8 mouse cellular contexts compared by ENCODE assay signal in genomic region chr10:95563851-95564845, GRCm38 (mm10). TPM values are rescaled to one million over a fixed set of nuclear protein-coding genes. Genes with fewer than 3 reads are reported as not detected.
DNase-seq lines count a peak whose midpoint lies in the region; ATAC-seq and TF ChIP-seq lines count a peak whose summit lies in the region.

Nudt4 (minus strand) TSS chr10:95564146.

- 2% methylated on average over 91 of the region's 97 CpGs for WGBS in heart, embryonic 12.5 days
- 2% methylated on average over 76 of the region's 97 CpGs for WGBS in kidney, postnatal 0 days
- 2% methylated on average over 65 of the region's 97 CpGs for WGBS in liver, embryonic 13.5 days (ENCODE audit: insufficient replicate concordance)
- WGBS in neural tube, embryonic 11.5 days = 2% methylated on average over 42 of the region's 97 CpGs
- WGBS in stomach, postnatal 0 days = 3% methylated on average over 52 of the region's 97 CpGs

- H3K9me3 ChIP-seq in erythroblast, embryonic 14.5 days (ENCODE audit: control insufficient read depth, low read length) = no peaks in the 10 kb centered on the region
- no peaks in the 10 kb centered on the region for H3K9me3 ChIP-seq in heart, embryonic 12.5 days (replicated peaks)
- no peaks in the 10 kb centered on the region for H3K9me3 ChIP-seq in kidney, postnatal 0 days (replicated peaks; ENCODE audit: low read length)
- H3K9me3 ChIP-seq in liver, embryonic 13.5 days (replicated peaks) = no peaks in the 10 kb centered on the region
- no peaks in the 10 kb centered on the region for H3K9me3 ChIP-seq in neural tube, embryonic 11.5 days (ENCODE audit: control insufficient read depth, low read length)
- H3K9me3 ChIP-seq in stomach, postnatal 0 days (ENCODE audit: control insufficient read depth, low read length) = no peaks in the 10 kb centered on the region

- peaks cover 72% of the 10 kb centered on the region for H3K4me1 ChIP-seq in erythroblast, embryonic 14.5 days (ENCODE audit: control insufficient read depth)
- peaks cover 37% of the 10 kb centered on the region for H3K4me1 ChIP-seq in heart, embryonic 12.5 days (replicated peaks)
- H3K4me1 ChIP-seq in kidney, postnatal 0 days (replicated peaks; ENCODE audit: insufficient read depth, low read length) = 0 out of 2 replicates have a peak, but pooled peaks cover 4% of the 10 kb centered on the region
- peaks cover 74% of the 10 kb centered on the region for H3K4me1 ChIP-seq in liver, embryonic 13.5 days (replicated peaks)
- H3K4me1 ChIP-seq in neural tube, embryonic 11.5 days (ENCODE audit: control insufficient read depth, insufficient read depth, low read length) = peaks cover 12% of the 10 kb centered on the region; the same call in 1 of the 2 replicates
- H3K4me1 ChIP-seq in stomach, postnatal 0 days (replicated peaks; ENCODE audit: control insufficient read depth, insufficient read depth) = 0 out of 2 replicates have a peak, but pooled peaks cover 4% of the 10 kb centered on the region

- H3K9ac ChIP-seq in heart, embryonic 12.5 days = peak within 1 kb of the TSS; percentile 97
- H3K9ac ChIP-seq in kidney, postnatal 0 days (ENCODE audit: low read depth, low read length) = peak within 1 kb of the TSS; percentile 97
- peak within 1 kb of the TSS; percentile 100 for H3K9ac ChIP-seq in liver, embryonic 13.5 days
- H3K9ac ChIP-seq in neural tube, embryonic 11.5 days (ENCODE audit: low read length) = peak within 1 kb of the TSS; percentile 97
- H3K9ac ChIP-seq in stomach, postnatal 0 days (ENCODE audit: low read length) = peak within 1 kb of the TSS; percentile 89

- H3K4me2 ChIP-seq in heart, embryonic 12.5 days = peak within 1 kb of the TSS; percentile 88
- H3K4me2 ChIP-seq in kidney, postnatal 0 days (ENCODE audit: low read length) = peak within 1 kb of the TSS; percentile 66
- H3K4me2 ChIP-seq in liver, embryonic 13.5 days = peak within 1 kb of the TSS; percentile 77
- peak within 1 kb of the TSS; percentile 79 for H3K4me2 ChIP-seq in neural tube, embryonic 11.5 days (ENCODE audit: low read depth)
- H3K4me2 ChIP-seq in stomach, postnatal 0 days (replicated peaks; ENCODE audit: low read depth) = peak within 1 kb of the TSS; percentile 51

- peak within 1 kb of the TSS; percentile 93 for H3K27ac ChIP-seq in heart, embryonic 12.5 days (ENCODE audit: poor library complexity, severe bottlenecking)
- H3K27ac ChIP-seq in kidney, postnatal 0 days = peak within 1 kb of the TSS; percentile 96
- peak within 1 kb of the TSS; percentile 94 for H3K27ac ChIP-seq in liver, embryonic 13.5 days
- peak within 1 kb of the TSS; percentile 92 for H3K27ac ChIP-seq in neural tube, embryonic 11.5 days (ENCODE audit: low read depth, low read length)
- H3K27ac ChIP-seq in stomach, postnatal 0 days (replicated peaks) = peak within 1 kb of the TSS; percentile 95

- ATAC-seq in heart, embryonic 12.5 days (ENCODE audit: insufficient number of reproducible peaks, low FRiP score) = peak; percentile 93
- peak; percentile 84 for ATAC-seq in kidney, postnatal 0 days (replicated peaks; ENCODE audit: low FRiP score, low read depth)
- peak; percentile 90 for ATAC-seq in liver, embryonic 13.5 days (ENCODE audit: low read depth)
- peak; percentile 90 for ATAC-seq in neural tube, embryonic 11.5 days (ENCODE audit: insufficient read depth, low FRiP score, low TSS enrichment)
- peak; percentile 94 for ATAC-seq in stomach, postnatal 0 days (ENCODE audit: low FRiP score, low TSS enrichment)

- H3K4me3 ChIP-seq in erythroblast, embryonic 14.5 days (replicated peaks) = peak within 1 kb of the TSS; percentile 73
- peak within 1 kb of the TSS; percentile 89 for H3K4me3 ChIP-seq in heart, embryonic 12.5 days
- H3K4me3 ChIP-seq in kidney, postnatal 0 days (replicated peaks; ENCODE audit: low read depth, low read length) = peak within 1 kb of the TSS; percentile 90
- peak within 1 kb of the TSS; percentile 100 for H3K4me3 ChIP-seq in liver, embryonic 13.5 days (replicated peaks)
- H3K4me3 ChIP-seq in neural tube, embryonic 11.5 days (ENCODE audit: low read depth, low read length) = peak within 1 kb of the TSS; percentile 95
- H3K4me3 ChIP-seq in stomach, postnatal 0 days (ENCODE audit: low read depth, low read length) = peak within 1 kb of the TSS; percentile 94

- peaks cover 40% of the 10 kb centered on the region for H3K36me3 ChIP-seq in erythroblast, embryonic 14.5 days (ENCODE audit: control insufficient read depth)
- H3K36me3 ChIP-seq in heart, embryonic 12.5 days = no peaks in the 10 kb centered on the region; the same call in 1 of the 2 replicates
- H3K36me3 ChIP-seq in kidney, postnatal 0 days (ENCODE audit: insufficient read depth, low read length) = no peaks in the 10 kb centered on the region
- H3K36me3 ChIP-seq in liver, embryonic 13.5 days = peaks cover 24% of the 10 kb centered on the region
- no peaks in the 10 kb centered on the region for H3K36me3 ChIP-seq in neural tube, embryonic 11.5 days (ENCODE audit: control insufficient read depth, insufficient read depth, low read length)
- H3K36me3 ChIP-seq in stomach, postnatal 0 days (ENCODE audit: control insufficient read depth, insufficient read depth, low read length) = no peaks in the 10 kb centered on the region

- no peak for TF ChIP-seq CTCF in brain, embryonic 14.5 days (IDR thresholded peaks at IDR 0.05; ENCODE audit: borderline replicate concordance, extremely low read depth, insufficient read depth, insufficient read length)
- no peak for TF ChIP-seq CTCF in kidney, postnatal 0 days (IDR thresholded peaks at IDR 0.05; ENCODE audit: low read depth)
- no peak for TF ChIP-seq CTCF in stomach, postnatal 0 days (IDR thresholded peaks at IDR 0.05; ENCODE audit: low read depth)

- peak; percentile 94 for TF ChIP-seq POLR2A in brain, embryonic 14.5 days (IDR thresholded peaks at IDR 0.05; ENCODE audit: borderline replicate concordance, extremely low read depth, insufficient read depth, insufficient read length, poor library complexity, severe bottlenecking)

- TF ChIP-seq EP300 in stomach, postnatal 0 days (optimal IDR thresholded peaks at IDR 0.05) = no peak

- DNase-seq in CD4-positive helper T cell, adult 2 months (ENCODE audit: low read depth, low spot score) = peak; percentile 93
- peak; percentile 97 for DNase-seq in brain, embryonic 14.5 days (ENCODE audit: low read depth)
- DNase-seq in kidney, postnatal 0 days (ENCODE audit: low spot score) = peak; percentile 93
- peak; percentile 77 for DNase-seq in liver, embryonic 13.5 days
- peak; percentile 98 for DNase-seq in neural tube, embryonic 11.5 days (ENCODE audit: low spot score)
- peak; percentile 91 for DNase-seq in stomach, postnatal 0 days (ENCODE audit: low spot score)

- no peaks in the 10 kb centered on the region for H3K27me3 ChIP-seq in erythroblast, embryonic 14.5 days (ENCODE audit: control insufficient read depth)
- H3K27me3 ChIP-seq in heart, embryonic 12.5 days (replicated peaks) = no peaks in the 10 kb centered on the region
- H3K27me3 ChIP-seq in kidney, postnatal 0 days (ENCODE audit: insufficient read depth, low read length) = no peaks in the 10 kb centered on the region
- H3K27me3 ChIP-seq in liver, embryonic 13.5 days = no peaks in the 10 kb centered on the region
- no peaks in the 10 kb centered on the region for H3K27me3 ChIP-seq in neural tube, embryonic 11.5 days (ENCODE audit: control insufficient read depth, insufficient read depth, low read length)
- no peaks in the 10 kb centered on the region for H3K27me3 ChIP-seq in stomach, postnatal 0 days (ENCODE audit: control insufficient read depth, insufficient read depth, low read length)

RNA-seq across cellular contexts. Expression of gene Nudt4, which starts in this region (rescaled TPM):
- 53.4 and 64.6 TPM in 2 replicates for polyA plus RNA-seq in brain, embryonic 14.5 days (2012; rRNA removed)
- 21.2 and 28.8 TPM in 2 replicates for polyA plus RNA-seq in erythroblast, embryonic 14.5 days (2012)
- 152 and 155 TPM in 2 replicates for polyA plus RNA-seq in heart, embryonic 12.5 days (2016; fragmentation: Nextera tagmentation; extraction: Ambion mirVana)
- 215 and 232 TPM in 2 replicates for polyA plus RNA-seq in kidney, postnatal 0 days (2015; fragmentation: Nextera tagmentation; extraction: Ambion mirVana)
- 81.7 and 96.5 TPM in 2 replicates for polyA plus RNA-seq in liver, embryonic 13.5 days (2015; fragmentation: Nextera tagmentation; extraction: Ambion mirVana)
- polyA plus RNA-seq in neural tube, embryonic 11.5 days (2014; fragmentation: Nextera tagmentation; extraction: Ambion mirVana) = 139 TPM in 2 replicates
- 46.1 and 47.5 TPM in 2 replicates for polyA plus RNA-seq in stomach, postnatal 0 days (2015; fragmentation: Nextera tagmentation; extraction: Ambion mirVana)

Comparison
In these comparisons a context has a peak if more than half of its experiments do, and no peak if none do; other contexts are left out.
1. Peak in every context shown above with its lines: DNase-seq, ATAC-seq, H3K4me3 ChIP-seq and H3K27ac ChIP-seq.